Mouse (Mus musculus): Measurements from ENCODE around the gene Kpna2.

The Kpna2 gene

GRCm38 (mm10) chr11:106980455-106980854, 18.9 kb downstream of the Kpna2 start:
- peak; percentile 50 for DNase-seq

- no peak for DNase-seq
These were observed 23.1 kb downstream of the Kpna2 start for GRCm38 (mm10) chr11:106976194-106976593.

GRCm38 (mm10) chr11:106975419-106976177, 23.7 kb downstream of the Kpna2 start:
- no peak for DNase-seq

GRCm38 (mm10) chr11:106974440-106974839, 24.9 kb downstream of the Kpna2 start:
- DNase-seq, result no peak

GRCm38 (mm10) chr11:106973016-106973415, 26.3 kb downstream of the Kpna2 start:
- no peak for DNase-seq

- DNase-seq, result no peak
These were observed 29.5 kb downstream of the Kpna2 start for GRCm38 (mm10) chr11:106969798-106970197.

GRCm38 (mm10) chr11:106967630-106968029, 31.7 kb downstream of the Kpna2 start:
- no peak for DNase-seq

- DNase-seq, result no peak
These were observed 33.5 kb downstream of the Kpna2 start for GRCm38 (mm10) chr11:106965881-106966280.

GRCm38 (mm10) chr11:106962310-106962709, 37.0 kb downstream of the Kpna2 start:
- no peak for DNase-seq

- DNase-seq, result no peak
These were observed 37.8 kb downstream of the Kpna2 start for GRCm38 (mm10) chr11:106961471-106962081.

GRCm38 (mm10) chr11:106959121-106959520, 40.2 kb downstream of the Kpna2 start:
- no peak for DNase-seq

- DNase-seq, result no peak
These were observed 40.8 kb downstream of the Kpna2 start for GRCm38 (mm10) chr11:106958407-106959071.

- no peak for DNase-seq
These were observed 41.9 kb downstream of the Kpna2 start for GRCm38 (mm10) chr11:106957271-106957980.

GRCm38 (mm10) chr11:106954566-106954965, 44.8 kb downstream of the Kpna2 start:
- no peak for DNase-seq

GRCm38 (mm10) chr11:106954116-106954515, 45.2 kb downstream of the Kpna2 start:
- no peak for DNase-seq

All from cerebellum, adult 11 months (tissue).